Mouse (Mus musculus) CH12.LX (cell line): ENCODE results near the gene P3h3.

Experiments
- CTCF ChIP-seq, 2 experiments: IDR thresholded peaks in 1 of 2; conservative IDR thresholded peaks in 1 of 2; 2 replicates each; pipeline ENCODE4 v1.5.1; 2011 to 2012; ENCODE audit warnings: low read depth in 2 of 2, low read length in 2 of 2, improper control_type of control experiment in 1 of 2, inconsistent platforms in 1 of 2, mild to moderate bottlenecking in 1 of 2, moderate library complexity in 1 of 2
- HCFC1 ChIP-seq: IDR thresholded peaks from 2 replicates; pipeline ENCODE4 v1.6.1; 2012; ENCODE audit warnings: low read depth, mild to moderate bottlenecking, inconsistent platforms, low read length, improper control_type of control experiment
- MAZ ChIP-seq: IDR thresholded peaks from 2 replicates; pipeline ENCODE4 v1.6.1; 2012; ENCODE audit warnings: low read depth, mild to moderate bottlenecking, inconsistent platforms, low read length, improper control_type of control experiment, moderate library complexity
- NELFE ChIP-seq: IDR thresholded peaks from 2 replicates; pipeline ENCODE4 v1.6.1; 2011; ENCODE audit warnings: low read depth, low read length, improper control_type of control experiment
- POLR2A ChIP-seq: IDR thresholded peaks from 2 replicates; pipeline ENCODE4 v1.6.1; 2011; ENCODE audit warnings: low read depth, mild to moderate bottlenecking, improper control_type of control experiment, low read length
- RCOR1 ChIP-seq: conservative IDR thresholded peaks from 2 replicates; pipeline ENCODE4 v1.6.1; 2012; ENCODE audit warnings: low read depth, mild to moderate bottlenecking, inconsistent platforms, low read length, improper control_type of control experiment
- USF1 ChIP-seq: IDR thresholded peaks from 2 replicates; pipeline ENCODE4 v1.6.1; 2014; ENCODE audit warnings: low read depth, mild to moderate bottlenecking, inconsistent platforms, low read length, improper control_type of control experiment
- ZC3H11A ChIP-seq: IDR thresholded peaks from 2 replicates; pipeline ENCODE4 v1.6.1; 2012; ENCODE audit warnings: low read depth, mild to moderate bottlenecking, inconsistent platforms, low read length, improper control_type of control experiment

GRCm38 (mm10) chr6:124856916-124857839 lies at the start of gene P3h3:
- no peak for TF ChIP-seq RCOR1
- peak; percentile 53 for TF ChIP-seq POLR2A
- peak in 1 of 2 experiments; percentile 69; a peak in 2 of 4 replicates for TF ChIP-seq CTCF (conservative IDR thresholded peaks at IDR 0.05 in 1 of 2, IDR thresholded peaks at IDR 0.05 in 1 of 2; ENCODE audit: low read depth in 2 of 2, low read length in 2 of 2)
- TF ChIP-seq ZC3H11A: no peak
- no peak for TF ChIP-seq MAZ
- TF ChIP-seq HCFC1: no peak
- TF ChIP-seq USF1: no peak
- TF ChIP-seq NELFE: no peak
